Mouse (Mus musculus): ENCODE data around the gene Daam1. TPM values are rescaled to one million over a fixed set of nuclear protein-coding genes. Genes with fewer than 3 reads are reported as not detected.

Daam1 gene
- total RNA-seq, 1 experiment from 2014 or later: 22.3 TPM

DNA sequence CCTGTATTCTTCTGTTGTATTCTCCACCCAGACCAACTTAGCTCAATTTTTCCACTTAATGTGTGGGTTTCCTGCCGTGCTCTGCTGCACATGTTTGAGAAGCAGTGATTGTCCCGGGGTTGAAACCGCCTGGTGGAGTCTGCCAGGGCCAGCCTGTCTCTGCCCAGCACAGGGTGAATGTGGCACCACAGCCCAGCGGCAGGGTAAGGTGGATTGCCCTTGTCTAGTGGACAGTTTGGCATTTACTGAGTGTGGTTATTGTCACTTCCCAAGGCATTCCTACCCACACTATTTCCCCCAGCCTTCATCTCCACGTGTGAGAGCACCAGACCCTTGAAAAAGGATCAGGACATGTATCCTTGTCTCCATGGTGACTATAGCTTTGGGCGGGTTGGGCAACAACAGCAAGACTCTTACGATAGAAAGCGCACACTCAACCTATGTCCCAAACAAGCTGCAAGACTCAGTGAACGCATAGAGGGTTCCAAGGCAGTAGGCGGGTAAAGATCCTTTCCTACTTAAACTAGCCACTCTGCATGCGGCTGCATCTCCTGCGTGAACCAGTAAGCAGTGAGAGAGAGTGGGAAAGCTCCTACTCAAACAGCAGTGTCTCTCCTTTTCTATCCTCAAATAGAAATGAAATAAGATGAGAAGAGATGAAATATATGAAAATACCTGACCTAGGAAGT is 139.2 kb downstream of the Daam1 start:
- peak; percentile 26 for DNase-seq

- DNase-seq: no peak
Measured at GRCm38 (mm10) chr12:71970791-71971654, 140.1 kb downstream of the Daam1 start.

DNA sequence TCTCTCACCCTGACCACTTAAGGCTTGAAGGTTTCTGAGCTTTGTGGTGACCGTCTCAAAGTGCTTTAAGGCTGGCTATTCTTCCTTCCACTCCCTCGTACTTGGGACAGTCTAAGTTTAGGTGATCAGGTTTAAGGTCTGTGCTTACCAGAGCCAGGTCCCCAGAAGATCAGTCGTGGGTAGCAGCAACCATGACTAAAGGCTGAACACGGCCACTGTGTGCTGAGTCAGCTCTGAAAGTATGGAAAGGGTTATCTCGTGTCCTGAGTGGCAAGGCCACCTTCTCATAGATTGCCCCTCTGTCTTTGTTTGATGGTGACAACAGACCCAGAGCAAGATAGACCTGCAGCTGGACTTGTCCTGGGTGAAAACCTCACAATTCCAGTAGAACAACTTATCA is 141.2 kb downstream of the Daam1 start:
- no peak for DNase-seq

DNA sequence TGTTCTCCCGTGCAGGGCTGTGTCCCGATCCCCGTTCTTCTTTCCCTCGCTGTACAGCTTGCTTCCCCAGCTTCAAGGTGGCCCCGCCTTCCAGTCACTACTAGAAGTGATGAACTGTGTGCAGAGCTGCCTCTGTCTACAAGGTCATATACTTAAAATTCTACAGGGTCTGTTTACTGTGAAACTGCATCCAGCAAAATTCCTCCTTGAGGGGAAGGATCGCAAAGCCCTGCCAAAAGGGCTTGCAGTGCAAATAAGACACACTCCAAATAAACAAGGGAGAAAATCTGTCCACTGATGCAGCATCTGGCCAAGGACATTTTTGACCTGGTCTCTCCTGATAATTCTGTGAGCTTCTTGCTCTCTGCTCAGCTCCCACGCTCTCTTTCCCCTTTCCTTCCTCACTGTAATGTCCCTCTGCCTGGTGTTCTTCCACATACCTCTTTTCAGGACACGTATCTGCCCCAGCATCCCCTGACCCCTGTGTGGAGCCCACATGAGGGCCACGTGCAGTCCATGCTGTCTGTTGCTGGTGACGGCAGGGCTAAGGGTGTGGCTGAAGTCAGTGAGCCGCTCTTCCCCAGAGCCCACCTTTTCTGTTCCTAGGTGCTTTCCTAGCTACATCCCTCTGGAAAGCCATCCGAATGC is 141.9 kb downstream of the Daam1 start:
- peak; percentile 31 for DNase-seq

DNA sequence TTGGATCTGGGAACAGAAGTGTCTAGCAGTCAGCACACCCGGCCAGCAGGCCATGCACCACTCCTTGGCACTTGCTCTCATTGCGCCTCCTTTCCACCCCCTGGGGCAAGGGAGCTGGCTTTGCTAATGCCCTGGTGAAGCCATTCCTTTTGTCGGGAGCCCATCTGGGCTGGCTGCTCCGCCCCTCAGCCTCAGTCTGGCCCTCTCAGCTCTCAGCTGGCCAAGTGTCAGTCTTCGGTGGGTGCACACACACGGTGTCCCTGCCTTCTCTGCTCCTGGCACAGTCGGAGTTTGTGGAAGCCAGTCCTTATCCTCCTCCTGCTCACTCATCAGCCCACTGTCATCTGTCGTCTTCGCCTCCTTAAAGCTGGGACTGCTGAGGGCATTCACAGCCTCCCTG is 142.7 kb downstream of the Daam1 start:
- DNase-seq: no peak

DNA sequence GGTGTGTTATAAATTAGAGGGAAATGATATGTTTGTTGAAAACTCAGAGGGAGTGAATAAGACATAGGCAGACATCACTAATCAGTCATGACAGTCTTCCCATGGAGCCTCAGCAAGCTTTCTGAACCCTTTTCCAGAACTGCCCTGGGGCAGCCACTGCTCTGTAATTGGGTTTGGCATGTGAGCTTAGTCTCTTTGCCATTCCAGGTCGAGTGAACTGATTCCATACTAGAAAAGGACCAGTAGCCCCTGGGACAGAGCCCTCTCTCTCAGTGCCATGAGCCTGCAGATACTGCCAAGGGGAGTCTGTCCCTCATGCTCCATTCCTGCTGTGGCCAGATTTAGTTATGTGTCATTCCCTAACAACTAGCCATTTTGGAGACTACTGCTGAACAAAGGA is 144.7 kb downstream of the Daam1 start:
- no peak for DNase-seq

- peak; percentile 47 for DNase-seq
Measured at GRCm38 (mm10) chr12:71976361-71976960, 145.6 kb downstream of the Daam1 start.

- DNase-seq: no peak
Measured at GRCm38 (mm10) chr12:71977364-71977763, 146.5 kb downstream of the Daam1 start.

DNA sequence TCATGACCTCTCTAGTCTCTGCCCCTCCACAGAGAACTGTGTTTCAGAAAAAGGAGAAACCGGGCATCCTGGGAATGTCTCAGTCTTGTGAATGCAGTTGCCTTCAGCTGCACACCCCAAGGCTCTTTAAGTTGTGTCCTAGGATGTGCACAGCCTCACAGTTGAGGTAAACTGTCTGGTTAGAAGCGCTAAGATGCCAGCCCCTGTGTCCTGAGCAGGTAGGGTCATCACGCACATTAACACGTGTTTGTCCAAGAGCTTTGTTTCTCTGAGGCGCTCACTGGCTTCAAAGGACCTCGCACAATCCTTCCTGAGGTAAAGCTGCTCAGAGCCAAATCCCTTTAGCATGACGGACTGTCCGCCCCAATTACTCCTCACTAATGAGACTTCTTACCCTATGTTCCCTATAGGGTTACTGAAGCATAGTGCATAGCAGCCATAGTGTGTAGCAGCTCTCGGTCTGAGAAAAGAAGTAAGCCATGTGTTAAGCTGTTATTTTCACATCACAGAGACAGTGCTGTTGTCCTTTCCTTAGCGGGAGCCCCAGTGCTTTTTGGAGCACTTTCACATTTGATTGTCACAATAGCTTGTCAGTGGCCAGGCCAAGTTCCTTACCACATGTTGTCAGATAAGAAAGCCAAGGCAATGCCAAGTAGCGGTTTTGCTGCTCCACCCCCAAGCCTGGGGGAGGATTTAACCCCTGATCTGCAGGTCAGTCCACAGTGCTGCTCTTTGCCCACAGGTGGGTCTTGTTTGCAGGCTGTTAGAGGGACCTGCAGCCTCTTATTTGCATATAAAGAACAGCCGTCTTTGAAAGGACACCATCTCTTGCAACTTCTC is 147.9 kb downstream of the Daam1 start:
- peak; percentile 47 for DNase-seq

DNA sequence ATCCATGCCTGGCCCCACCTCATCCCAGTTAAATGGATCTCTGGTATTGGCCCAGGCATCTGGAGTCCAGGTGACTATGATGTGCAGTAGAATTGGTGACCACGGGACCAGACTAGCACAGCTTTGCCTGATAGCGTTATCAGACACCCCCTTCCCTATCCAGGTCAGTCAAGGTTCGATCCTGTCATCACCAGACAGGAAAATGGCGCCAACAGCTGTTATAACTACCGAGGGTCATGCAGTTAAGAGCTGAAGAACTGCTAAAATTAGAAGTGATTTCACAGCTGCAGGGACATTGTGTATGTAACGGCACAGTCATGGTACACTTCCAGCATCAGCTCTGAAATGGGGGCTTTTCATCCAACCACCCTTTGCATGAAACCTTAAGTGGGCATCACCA is 149.3 kb downstream of the Daam1 start:
- no peak for DNase-seq

GRCm38 (mm10) chr12:71980746-71981145 is 149.9 kb downstream of the Daam1 start:
- no peak for DNase-seq

DNA sequence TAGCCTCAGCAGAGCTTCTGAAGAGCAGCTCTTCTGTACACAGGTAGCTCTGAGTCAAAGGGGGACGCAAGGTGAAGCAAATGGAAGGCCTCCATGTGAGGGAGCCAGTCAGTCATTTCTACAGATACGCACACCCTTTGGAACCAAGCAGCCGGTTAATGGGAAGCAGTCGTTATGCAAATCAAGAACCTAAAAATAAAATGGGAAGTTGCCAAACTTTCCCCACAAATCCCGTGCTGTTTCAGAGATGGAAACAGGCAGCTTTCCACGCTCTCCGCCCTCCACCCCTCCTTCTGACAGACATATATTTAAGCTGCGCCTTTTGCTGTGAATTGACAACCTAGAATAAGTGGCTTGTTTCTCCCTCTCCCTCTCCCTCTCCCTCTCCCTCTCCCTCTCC is 150.4 kb downstream of the Daam1 start:
- DNase-seq: no peak

GRCm38 (mm10) chr12:71981791-71982190 is 150.9 kb downstream of the Daam1 start:
- no peak for DNase-seq

GRCm38 (mm10) chr12:71983102-71983715 is 152.3 kb downstream of the Daam1 start:
- DNase-seq: no peak

- DNase-seq: no peak
Measured at GRCm38 (mm10) chr12:71987161-71987560, 156.3 kb downstream of the Daam1 start.

DNA sequence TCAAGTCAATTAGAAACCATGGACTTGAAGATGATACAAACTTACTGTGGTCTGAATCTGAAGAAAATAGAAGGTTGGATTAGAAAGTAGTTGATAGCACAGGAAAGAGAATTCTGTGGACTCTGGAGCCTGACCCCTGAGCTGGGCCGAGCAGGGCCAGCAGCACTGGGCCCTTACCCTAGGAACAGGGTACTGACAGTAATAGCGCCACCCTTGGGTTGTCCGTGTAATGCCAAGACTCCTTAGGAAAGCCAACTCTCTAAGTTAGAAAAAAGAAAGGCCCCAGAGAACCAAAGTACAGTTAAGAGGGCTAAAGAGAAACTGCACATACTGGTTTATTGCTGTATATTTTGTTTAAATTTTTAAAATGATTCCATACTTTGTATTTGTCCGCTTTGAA is 157.0 kb downstream of the Daam1 start:
- peak; percentile 38 for DNase-seq

DNA sequence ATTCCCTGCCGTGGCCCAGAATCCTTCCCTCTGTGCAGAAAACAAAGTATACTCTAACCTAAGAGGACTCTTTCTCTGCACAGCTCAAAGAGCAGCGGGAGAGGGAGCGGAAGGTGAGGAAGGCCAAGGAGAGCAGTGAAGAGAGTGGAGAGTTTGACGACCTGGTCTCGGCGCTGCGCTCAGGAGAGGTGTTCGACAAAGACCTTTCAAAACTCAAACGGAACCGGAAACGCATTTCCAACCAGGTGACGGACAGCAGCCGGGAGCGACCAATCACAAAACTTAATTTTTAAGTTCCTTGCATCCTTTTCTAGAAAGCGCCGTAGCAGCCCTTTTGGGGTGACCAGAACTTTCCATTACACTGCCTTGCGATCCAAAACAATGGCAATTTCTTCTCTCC is 158.7 kb downstream of the Daam1 start:
- DNase-seq: no peak

GRCm38 (mm10) chr12:71992599-71993210 is 161.8 kb downstream of the Daam1 start:
- DNase-seq: no peak

DNA sequence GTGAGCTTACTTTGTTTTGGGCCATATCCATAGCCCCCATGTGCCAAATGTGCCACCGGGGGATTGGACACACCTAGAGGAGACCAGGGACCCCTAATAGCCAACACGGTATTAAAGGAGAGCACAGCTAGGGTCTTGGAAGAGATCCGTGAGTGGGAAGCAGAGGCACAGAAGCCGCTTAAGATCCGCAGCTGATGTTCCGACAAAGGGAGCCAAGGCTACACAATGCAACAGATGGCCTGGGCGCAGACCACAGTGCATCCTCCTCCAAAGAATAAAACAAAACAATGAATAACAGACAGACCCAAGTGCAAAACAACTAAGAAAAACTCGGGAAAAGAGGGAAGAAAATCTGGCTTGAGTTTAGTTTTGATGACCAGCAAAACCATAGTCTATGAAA is 165.0 kb downstream of the Daam1 start:
- no peak for DNase-seq

DNA sequence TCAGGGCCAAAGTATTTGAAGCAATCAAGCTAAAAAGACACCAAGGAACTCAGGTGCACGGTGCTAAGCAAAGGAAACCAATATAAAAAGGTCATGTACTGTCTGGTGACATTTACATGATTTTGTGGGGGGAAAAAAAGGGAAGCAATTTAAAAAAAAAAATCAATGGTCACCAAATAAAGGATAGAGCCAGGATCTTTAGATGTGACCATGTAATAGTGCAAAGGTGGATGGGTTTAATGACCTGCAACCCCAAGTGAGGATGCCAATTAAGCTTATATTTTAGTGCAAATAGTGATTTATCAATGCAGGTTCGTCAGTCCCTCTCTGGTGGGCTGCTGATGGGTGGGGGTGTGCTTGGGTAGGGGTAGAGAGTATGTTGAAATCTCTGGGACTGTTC is 166.0 kb downstream of the Daam1 start:
- no peak for DNase-seq

- no peak for DNase-seq
Measured at GRCm38 (mm10) chr12:71997364-71997763, 166.5 kb downstream of the Daam1 start.
